Mouse (Mus musculus): ENCODE results near the gene Man1b1.

The Man1b1 gene

DNA sequence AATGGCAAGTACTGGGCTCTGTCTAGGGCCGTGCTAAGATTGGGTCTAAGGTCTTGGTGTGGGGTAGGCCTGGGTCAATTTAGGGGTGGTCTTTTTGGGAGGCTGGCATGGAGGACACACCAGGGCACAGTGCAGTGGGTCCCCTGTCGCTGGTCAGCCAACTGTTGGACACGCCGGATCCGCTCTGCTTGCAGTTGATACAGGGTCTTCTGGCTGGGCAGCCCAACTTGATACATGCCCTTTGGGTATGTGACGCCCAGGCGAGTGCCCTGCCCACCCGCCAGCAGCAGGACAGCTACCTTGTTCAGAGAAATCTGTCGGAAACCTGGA lies 32.6 kb downstream of the Man1b1 start:
- no peak for DNase-seq

DNA sequence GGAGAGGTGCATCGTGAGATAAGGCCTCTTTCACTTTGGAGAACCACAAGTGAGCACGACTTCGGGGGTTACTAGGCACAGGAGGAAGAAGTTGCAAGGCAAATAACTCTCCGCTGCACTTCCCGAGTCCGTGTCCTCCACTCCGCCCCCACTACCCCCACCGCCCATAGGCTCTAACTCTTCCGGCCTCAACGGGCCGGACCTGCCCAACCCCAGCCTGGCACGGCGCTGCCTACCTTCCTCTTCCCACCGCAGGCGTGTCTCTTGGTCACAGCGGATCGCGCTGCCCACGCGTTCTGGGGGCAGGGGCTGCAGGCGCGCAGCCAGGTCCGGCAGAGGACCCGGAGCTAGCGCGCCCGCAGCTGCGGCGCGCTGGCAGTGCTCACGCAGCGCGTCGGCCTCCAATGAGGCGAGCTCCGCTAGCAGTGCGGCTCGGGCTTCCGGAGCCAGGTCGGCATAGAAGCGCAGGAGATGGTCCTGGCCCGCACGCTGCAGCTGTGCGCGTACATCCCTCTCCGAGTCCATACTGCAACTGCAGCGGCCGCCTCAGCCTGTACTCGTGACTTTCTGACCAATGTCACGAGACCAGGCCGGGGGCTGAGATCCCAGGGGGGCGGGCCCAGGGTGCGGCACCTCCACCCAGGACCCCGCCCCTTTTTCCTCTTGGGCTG lies 33.1 kb downstream of the Man1b1 start, which contains the start of gene Uap1l1:
TSS of gene Uap1l1 (minus strand) at position 592 of the 671 bp plus-strand sequence.
- peak; percentile 88 to 90 for DNase-seq

DNA sequence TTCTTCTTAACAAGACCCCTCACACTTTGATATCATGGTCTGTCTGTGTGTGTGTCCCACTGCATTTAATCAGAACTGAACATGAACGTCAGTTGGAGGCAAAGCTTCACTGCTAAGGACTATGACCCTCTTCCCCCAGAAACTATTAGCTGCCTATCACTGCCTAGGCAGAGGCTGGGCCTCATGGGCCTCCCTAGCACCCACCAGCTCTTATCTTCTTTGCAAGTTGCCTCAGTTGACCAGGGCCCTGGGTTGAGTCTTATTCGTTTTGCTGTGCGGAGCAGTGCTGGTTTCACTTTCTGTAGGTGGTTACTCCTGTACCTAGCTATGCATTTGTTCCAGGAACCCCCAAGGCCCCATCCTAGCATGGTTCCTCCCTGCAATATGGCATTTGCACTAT lies 37.9 kb downstream of the Man1b1 start:
- no peak for DNase-seq

GRCm38 (mm10) chr2:25371764-25372643 lies 39.9 kb downstream of the Man1b1 start, which contains the start of gene Sapcd2:
Sapcd2 (plus strand) TSS chr2:25372321.
- DNase-seq, result peak; percentile 89

DNA sequence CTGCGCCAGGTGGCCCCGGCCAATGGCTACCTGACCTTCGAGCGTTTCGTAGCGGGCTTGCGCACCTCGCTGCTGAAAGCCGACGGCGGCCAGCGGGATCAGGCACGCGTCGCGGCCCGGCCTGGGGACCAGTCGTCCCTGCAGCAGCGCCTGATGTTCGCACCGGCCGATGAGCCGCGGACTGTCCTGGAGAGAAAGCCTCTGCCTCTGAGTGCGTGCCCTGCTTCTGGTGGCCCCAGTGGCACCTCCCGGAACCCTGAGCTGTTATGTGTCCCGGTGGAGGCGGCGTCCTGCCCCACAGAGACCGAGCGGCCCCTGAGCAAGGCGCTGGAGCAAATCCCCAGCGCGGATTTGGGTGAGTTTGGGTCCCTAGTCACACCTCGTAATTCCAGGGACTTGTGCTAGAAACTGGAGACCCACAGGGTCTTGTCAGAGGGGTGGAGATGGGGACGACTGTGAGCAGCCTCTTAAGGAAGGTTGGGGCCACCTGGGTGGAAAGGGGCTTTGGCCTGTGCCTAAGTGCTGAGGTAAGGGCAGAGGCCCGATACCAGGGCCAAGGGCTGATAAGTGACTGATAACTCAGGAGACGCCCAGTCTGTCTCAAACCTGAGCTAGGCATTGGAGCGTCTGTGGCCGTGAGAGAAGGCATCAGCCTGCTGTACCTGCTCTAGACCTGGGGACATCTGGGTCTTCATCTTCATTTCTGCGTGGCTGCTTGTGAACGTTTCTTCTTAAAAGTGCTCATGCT lies 40.7 kb downstream of the Man1b1 start:
- DNase-seq, result no peak

- DNase-seq, result no peak
Observed at GRCm38 (mm10) chr2:25373431-25373830, 41.3 kb downstream of the Man1b1 start.

GRCm38 (mm10) chr2:25376589-25376988 lies 44.5 kb downstream of the Man1b1 start:
- DNase-seq, result peak in 1 of 2 experiments; percentile 24

GRCm38 (mm10) chr2:25384492-25384891 lies 52.4 kb downstream of the Man1b1 start:
- DNase-seq, result no peak

GRCm38 (mm10) chr2:25391266-25391665 lies 59.1 kb downstream of the Man1b1 start:
- DNase-seq, result no peak

GRCm38 (mm10) chr2:25394281-25395221 lies 62.4 kb downstream of the Man1b1 start:
- no peak for DNase-seq

- DNase-seq, result peak; percentile 44 to 60
Observed at GRCm38 (mm10) chr2:25395721-25396596, 63.8 kb downstream of the Man1b1 start, which contains the start of gene Entpd2. Entpd2 (plus strand) TSS chr2:25395874.

DNA sequence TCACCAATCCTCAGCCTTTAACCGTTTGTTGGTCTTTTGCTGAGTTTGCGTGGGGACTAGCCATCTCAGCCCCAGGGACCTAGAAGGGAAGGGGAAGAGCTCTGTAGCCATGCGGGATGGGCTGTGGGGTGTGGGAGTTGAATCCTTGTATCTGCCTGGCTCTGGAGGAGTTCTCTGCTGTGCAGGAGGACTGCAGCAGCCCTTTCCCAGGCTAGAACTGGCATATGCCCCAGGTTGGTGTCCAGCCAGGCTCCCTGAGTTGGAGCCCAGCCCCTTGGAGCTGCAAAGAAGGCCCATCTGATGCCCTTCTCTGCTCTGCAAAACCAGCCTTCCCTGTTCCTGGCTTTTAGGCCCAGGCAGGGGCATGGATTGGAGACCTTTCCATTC lies 64.5 kb downstream of the Man1b1 start:
- no peak for DNase-seq

DNA sequence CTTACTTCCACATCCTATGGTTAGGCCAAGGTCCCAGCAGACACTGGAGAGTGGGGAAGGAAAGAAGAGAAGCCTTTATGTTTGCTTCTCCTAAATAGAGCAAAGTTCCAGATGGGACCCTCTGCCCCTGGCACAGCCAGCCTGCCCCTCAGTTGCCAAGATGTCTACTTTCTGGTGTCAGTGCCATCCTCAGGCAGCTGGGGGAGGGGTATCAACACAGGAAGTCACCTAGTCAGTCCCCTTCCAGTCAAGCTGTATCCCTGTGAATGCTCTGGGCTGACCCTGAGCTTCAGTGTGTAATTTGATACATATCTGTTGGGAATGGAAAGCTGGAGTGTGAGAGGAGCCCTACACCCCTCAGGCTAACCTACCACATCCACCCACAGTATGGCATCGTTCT lies 64.9 kb downstream of the Man1b1 start:
- no peak for DNase-seq

DNA sequence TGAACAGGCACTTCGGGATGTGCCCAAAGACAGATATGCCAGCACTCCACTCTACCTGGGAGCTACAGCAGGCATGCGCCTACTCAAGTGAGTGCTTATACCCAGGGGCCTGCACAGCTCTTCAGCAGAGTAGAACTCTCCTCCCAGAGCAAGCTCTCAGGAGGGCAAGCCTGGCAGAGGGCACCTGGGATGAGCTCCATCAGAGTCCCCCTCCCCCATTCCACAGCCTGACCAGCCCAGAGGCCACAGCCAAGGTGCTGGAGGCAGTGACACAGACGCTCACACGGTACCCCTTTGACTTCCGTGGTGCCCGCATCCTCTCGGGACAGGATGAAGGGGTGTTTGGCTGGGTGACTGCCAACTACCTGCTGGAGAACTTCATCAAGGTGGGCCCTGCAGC lies 65.9 kb downstream of the Man1b1 start:
- DNase-seq, result no peak

DNA sequence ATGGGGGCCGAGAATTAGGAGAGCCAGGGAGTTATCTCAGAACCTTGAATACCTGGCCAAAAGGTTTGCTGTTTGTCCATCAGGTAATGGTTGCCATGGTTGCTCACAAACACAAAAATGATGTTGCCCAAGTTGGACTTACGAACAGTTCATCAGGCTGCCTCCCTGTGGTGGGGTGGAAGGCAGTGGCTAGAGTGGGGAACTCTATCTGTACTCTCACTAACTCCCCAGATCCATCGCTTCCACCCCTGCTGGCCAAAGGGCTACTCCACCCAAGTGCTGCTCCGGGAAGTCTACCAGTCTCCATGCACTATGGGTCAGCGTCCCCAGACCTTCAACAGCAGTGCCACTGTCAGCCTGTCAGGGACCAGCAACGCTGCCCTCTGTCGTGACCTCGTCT lies 66.9 kb downstream of the Man1b1 start, which contains the start of gene Npdc1:
TSS of gene Npdc1 (plus strand) at position 301 of the 400 bp plus-strand sequence.
- no peak for DNase-seq

DNA sequence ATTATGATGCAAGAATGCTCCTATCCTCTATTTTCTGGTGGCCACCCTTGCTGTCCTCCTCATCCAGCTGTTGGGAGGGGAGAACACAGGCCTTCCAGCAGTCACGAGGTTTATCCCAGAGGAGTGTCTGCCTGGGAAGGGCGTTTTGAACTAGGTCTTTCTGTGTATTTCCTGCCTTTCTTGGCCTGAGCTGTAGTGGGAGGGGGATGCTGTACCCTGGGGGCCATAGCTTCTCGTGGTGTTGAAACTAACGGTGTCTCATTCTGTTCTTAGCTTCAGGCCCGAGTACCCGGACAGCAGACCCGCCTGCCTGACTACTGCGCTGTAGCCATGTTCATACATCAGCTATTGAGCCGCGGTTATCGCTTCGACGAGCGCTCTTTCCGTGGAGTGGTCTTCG lies 68.2 kb downstream of the Man1b1 start:
- DNase-seq, result peak in 1 of 2 experiments; percentile 17

GRCm38 (mm10) chr2:25400764-25401163 lies 68.6 kb downstream of the Man1b1 start:
- peak; percentile 65 to 75 for DNase-seq

Data from lung, adult 18-20 months (tissue).